Mouse (Mus musculus): Measurements from ENCODE around the gene Shroom1.

DNA sequence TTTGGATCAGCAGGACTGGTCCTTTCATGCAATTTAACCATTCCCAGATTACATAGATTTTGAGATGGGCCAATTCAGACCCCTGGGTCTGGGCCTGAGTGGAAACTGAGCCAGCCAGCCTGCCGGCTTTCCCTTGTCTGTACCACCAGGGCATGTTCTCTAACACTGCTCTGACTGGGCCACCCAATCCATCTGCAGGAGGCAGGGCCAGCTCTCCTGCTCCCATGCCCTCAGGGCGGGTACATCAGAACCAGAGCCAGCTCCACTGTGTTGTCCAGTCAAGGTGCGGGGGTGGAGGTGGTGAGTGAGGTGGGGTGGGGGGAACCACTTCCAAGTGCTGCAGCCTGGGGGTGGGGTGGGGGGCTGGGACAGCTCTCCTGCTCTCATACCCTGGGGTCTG, 29.3 kb downstream of the Shroom1 start:
- TF ChIP-seq GATA1 (IDR thresholded peaks at IDR 0.05; ENCODE audit: borderline replicate concordance, low read length): no peak
- TF ChIP-seq FLI1 (IDR thresholded peaks at IDR 0.05; ENCODE audit: low read length): no peak
